Mouse (Mus musculus) hindbrain, embryonic 13.5 days (tissue): ENCODE results near the gene Olfr44. TPM values are rescaled to one million over a fixed set of nuclear protein-coding genes. Genes with fewer than 3 reads are reported as not detected.

ENCODE experiments used
- ATAC-seq: fragments of 200-750 bp; cut with Nextera tagmentation; 2 replicates; pipeline ENCODE4 v1.8.0; 2017; ENCODE audit warnings: moderate TSS enrichment; ENCODE audit not compliant: low FRiP score
- H3K27ac ChIP-seq: fragments of 300-500 bp; sonication (generic); 2 replicates; pipeline ENCODE4 v1.5.1; 2015; ENCODE audit warnings: inconsistent platforms, mild to moderate bottlenecking, moderate library complexity
- H3K27me3 ChIP-seq: fragments of 300-500 bp; sonication (generic); 2 replicates; pipeline ENCODE4 v1.6.1; 2015; ENCODE audit warnings: mild to moderate bottlenecking, inconsistent platforms
- H3K36me3 ChIP-seq: fragments of 300-500 bp; sonication (generic); 2 replicates; pipeline ENCODE4 v1.6.1; 2015; ENCODE audit warnings: mild to moderate bottlenecking, inconsistent platforms
- H3K4me1 ChIP-seq: fragments of 300-500 bp; sonication (generic); replicated peaks from 2 replicates; pipeline ENCODE4 v1.6.1; 2015; ENCODE audit warnings: inconsistent platforms
- H3K4me2 ChIP-seq: fragments of 300-500 bp; sonication (generic); 2 replicates; pipeline ENCODE4 v1.6.1; 2015; ENCODE audit warnings: inconsistent platforms, mild to moderate bottlenecking, moderate library complexity
- H3K4me3 ChIP-seq: fragments of 300-500 bp; sonication (generic); 2 replicates; pipeline ENCODE4 v1.5.1; 2015; ENCODE audit warnings: mild to moderate bottlenecking, inconsistent platforms
- H3K9ac ChIP-seq: fragments of 300-500 bp; sonication (generic); 2 replicates; pipeline ENCODE4 v1.6.1; 2015; ENCODE audit warnings: mild to moderate bottlenecking, inconsistent platforms
- H3K9me3 ChIP-seq: fragments of 300-500 bp; sonication (generic); 2 replicates; pipeline ENCODE4 v1.6.1; 2016; ENCODE audit warnings: inconsistent platforms
- WGBS: fragments of 180-500 bp; shearing (Covaris S2); methylation state at CpG from one replicate; pipeline ENCODE4 v1.1.7; 2015; 5-methylcytosine and 5-hydroxymethylcytosine counted together
- polyA plus RNA-seq: library from polyadenylated mRNA; unstranded; fragments of >200 nt; fragmentation: Nextera tagmentation; extraction: Ambion mirVana; gene quantifications from 2 replicates; pipeline ENCODE4 v1.2.1, GENCODE M21; 2015

The Olfr44 gene
- not detected in 2 replicates for polyA plus RNA-seq

DNA sequence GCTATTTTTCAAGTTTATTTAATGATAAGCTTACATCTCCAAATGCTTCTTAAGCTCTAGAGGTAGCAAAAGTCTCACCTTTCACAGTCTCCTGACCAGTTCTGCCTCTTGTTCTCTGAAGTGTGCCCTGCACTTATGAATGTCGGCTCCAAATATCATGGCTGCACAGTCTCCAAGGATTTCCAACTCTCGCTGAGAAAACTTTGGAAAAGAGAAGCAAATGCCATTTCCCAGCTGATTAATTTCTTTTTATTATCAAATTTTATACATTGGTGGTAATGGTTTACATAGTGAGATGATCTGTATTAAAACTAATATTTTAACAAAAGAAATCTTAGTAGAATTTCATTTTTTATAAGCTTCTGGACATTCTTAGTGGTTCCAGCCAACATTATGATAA is at the start of gene Olfr44:
Gene Olfr44 (minus strand): TSS at position 101 of the 400 bp plus-strand sequence.
- Histone ChIP-seq H3K36me3 (no peaks in the 10 kb centered on the region), H3K27me3 (no peaks in the 10 kb centered on the region), H3K4me3 (no peak within 1 kb of the TSS), H3K9ac (no peak within 1 kb of the TSS), H3K4me2 (no peak within 1 kb of the TSS), H3K27ac (no peak within 1 kb of the TSS), H3K4me1 (no peaks in the 10 kb centered on the region), H3K9me3 (no peaks in the 10 kb centered on the region)
- ATAC-seq: no peak
- WGBS: 91% methylated on average over 2 of the region's 2 CpGs

DNA sequence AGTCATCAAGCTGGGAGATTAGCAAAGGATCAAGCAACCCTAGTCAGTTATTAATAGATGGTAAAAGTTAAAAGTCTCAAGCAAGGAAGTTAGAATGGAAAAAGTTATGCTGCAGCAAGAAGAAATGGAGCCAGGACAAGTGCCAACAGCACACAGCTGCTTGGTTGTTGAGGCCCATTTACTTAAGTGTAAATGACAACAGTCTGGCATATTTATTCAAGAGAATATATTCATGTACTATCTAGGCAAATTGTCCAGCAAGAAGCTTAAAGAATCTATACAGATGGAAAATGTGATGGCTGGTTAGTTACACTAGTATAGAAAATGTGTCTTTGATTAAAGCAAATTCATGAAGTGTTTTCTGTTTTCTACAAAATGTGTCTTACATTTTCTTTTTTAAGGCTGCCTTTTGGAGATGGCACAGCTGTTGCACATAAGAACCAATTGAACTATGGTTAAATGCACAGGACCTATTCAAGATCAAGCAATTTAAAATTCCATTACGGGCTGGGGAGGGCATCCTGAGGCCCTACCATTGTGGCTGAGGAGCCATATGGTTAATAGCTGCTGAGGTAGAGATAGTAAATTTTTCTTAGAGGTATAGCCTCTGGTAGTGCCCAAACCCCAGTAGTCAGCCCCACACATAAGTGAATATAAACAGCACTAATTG is 30.0 kb upstream of the Olfr44 start:
- Histone ChIP-seq H3K27ac (no peak overlapping the region), H3K4me1 (no peaks in the 10 kb centered on the region), H3K4me2 (no peak overlapping the region), H3K9ac (no peak overlapping the region), H3K36me3 (no peaks in the 10 kb centered on the region), H3K9me3 (no peaks in the 10 kb centered on the region), H3K27me3 (no peaks in the 10 kb centered on the region), H3K4me3 (no peak overlapping the region)
- no peak for ATAC-seq
- WGBS: 76% methylated on average over 1 of the region's 1 CpGs

- Histone ChIP-seq H3K9ac (no peak overlapping the region), H3K4me2 (no peak overlapping the region), H3K4me1 (no peaks in the 10 kb centered on the region), H3K27me3 (no peaks in the 10 kb centered on the region), H3K36me3 (no peaks in the 10 kb centered on the region), H3K9me3 (no peaks in the 10 kb centered on the region), H3K27ac (no peak overlapping the region), H3K4me3 (no peak overlapping the region)
- no peak for ATAC-seq
Measured at GRCm38 (mm10) chr9:39518595-39518994, 24.8 kb upstream of the Olfr44 start.

DNA sequence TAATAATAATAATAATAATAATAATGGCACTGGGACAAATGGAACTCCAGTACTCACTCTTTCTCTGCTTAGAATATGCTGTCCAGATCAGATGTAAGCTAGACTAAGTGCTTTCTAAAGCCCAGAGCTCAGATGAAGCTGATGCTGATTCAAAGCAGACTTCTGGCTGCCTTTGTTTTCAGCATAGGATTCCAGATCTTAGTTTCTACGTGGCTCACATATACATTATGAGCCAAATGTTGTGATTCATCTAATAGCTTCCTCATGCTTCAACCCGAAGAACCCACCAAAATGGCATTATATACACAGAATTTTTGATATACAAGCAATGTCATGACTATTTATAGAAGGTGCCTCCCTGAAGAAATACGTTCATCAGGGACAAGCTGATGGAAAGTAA is 21.7 kb upstream of the Olfr44 start, which contains the start of gene Olfr957:
Gene Olfr957 (minus strand): TSS at position 279 of the 400 bp plus-strand sequence.
- H3K27me3 ChIP-seq: no peaks in the 10 kb centered on the region
- no peak within 1 kb of the TSS for H3K4me2 ChIP-seq
- no peak for ATAC-seq
- H3K9me3 ChIP-seq: no peaks in the 10 kb centered on the region
- no peaks in the 10 kb centered on the region for H3K4me1 ChIP-seq
- WGBS: 79% methylated on average over 3 of the region's 3 CpGs
- no peak within 1 kb of the TSS for H3K27ac ChIP-seq
- no peak within 1 kb of the TSS for H3K4me3 ChIP-seq
- no peaks in the 10 kb centered on the region for H3K36me3 ChIP-seq
- H3K9ac ChIP-seq: no peak within 1 kb of the TSS

GRCm38 (mm10) chr9:39509412-39509811 is 15.6 kb upstream of the Olfr44 start:
- Histone ChIP-seq H3K27ac (no peak overlapping the region), H3K4me3 (no peak overlapping the region), H3K9me3 (no peaks in the 10 kb centered on the region), H3K4me2 (no peak overlapping the region), H3K36me3 (no peaks in the 10 kb centered on the region), H3K4me1 (no peaks in the 10 kb centered on the region), H3K27me3 (no peaks in the 10 kb centered on the region), H3K9ac (no peak overlapping the region)
- WGBS: 82% methylated on average over 9 of the region's 9 CpGs
- no peak for ATAC-seq

GRCm38 (mm10) chr9:39508998-39509397 is 15.2 kb upstream of the Olfr44 start:
- Histone ChIP-seq H3K36me3 (no peaks in the 10 kb centered on the region), H3K4me2 (no peak overlapping the region), H3K27me3 (no peaks in the 10 kb centered on the region), H3K4me1 (no peaks in the 10 kb centered on the region), H3K4me3 (no peak overlapping the region), H3K27ac (no peak overlapping the region), H3K9ac (no peak overlapping the region), H3K9me3 (no peaks in the 10 kb centered on the region)
- peak; percentile 86 for ATAC-seq
- WGBS: 8% methylated on average over 6 of the region's 6 CpGs

DNA sequence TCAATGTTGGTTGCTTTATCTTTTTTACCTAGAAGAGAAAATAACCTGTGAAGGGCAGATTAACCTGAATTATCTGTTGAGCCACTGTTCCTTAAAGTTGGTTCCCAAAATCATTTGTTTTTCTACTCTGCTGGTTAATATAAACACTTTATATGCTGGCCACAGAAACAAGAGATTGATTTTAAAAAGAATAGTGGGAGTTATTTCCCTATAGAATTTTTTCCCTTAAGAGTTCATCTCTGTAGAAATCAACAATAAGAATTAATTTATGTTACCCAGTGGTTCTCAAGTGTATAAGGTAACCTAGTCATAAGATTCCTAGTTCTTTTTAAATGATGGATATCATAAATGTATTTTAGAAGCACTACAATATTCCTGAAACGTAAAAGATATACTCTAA is 22.0 kb downstream of the Olfr44 start, which contains the start of gene Olfr955:
Gene Olfr955 (minus strand): TSS at position 101 of the 400 bp plus-strand sequence.
- Histone ChIP-seq H3K27ac (no peak within 1 kb of the TSS), H3K9ac (no peak within 1 kb of the TSS), H3K4me3 (no peak within 1 kb of the TSS), H3K27me3 (no peaks in the 10 kb centered on the region), H3K9me3 (no peaks in the 10 kb centered on the region), H3K4me2 (no peak within 1 kb of the TSS), H3K36me3 (no peaks in the 10 kb centered on the region), H3K4me1 (no peaks in the 10 kb centered on the region)
- no peak for ATAC-seq
- 60% methylated on average over 1 of the region's 1 CpGs for WGBS

DNA sequence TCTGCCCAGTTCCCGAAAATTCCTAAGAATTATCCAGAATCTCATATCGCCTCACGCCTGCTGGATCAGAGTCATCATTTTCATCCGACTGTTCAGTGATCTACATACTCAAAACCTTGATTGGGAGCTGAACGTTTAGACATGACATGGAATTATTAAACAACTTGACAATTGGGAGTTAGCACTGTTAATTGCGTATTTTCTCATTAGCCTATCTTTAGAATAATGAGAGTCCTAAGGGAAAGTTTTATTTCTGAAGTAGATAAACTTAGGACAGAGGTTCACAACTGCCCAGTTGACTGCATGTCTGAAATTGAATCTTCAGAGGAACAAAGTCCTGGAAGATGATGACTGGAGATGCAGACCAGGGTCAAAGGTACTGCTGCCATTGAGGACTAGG is 37.4 kb downstream of the Olfr44 start, which contains the start of gene Olfr954:
Gene Olfr954 (plus strand): TSS at position 301 of the 400 bp plus-strand sequence.
- no peak for ATAC-seq
- Histone ChIP-seq H3K4me1 (no peaks in the 10 kb centered on the region), H3K4me2 (no peak within 1 kb of the TSS), H3K27me3 (no peaks in the 10 kb centered on the region), H3K27ac (no peak within 1 kb of the TSS), H3K9me3 (no peaks in the 10 kb centered on the region), H3K9ac (no peak within 1 kb of the TSS), H3K36me3 (no peaks in the 10 kb centered on the region), H3K4me3 (no peak within 1 kb of the TSS)
- 89% methylated on average over 6 of the region's 6 CpGs for WGBS

Other genes starting within 250 kb of the Olfr44 start
- not detected in 2 replicates for gene Olfr1537, start 244.0 kb downstream of the Olfr44 start, polyA plus RNA-seq
- not detected in 2 replicates for gene Olfr945, start 217.2 kb downstream of the Olfr44 start, polyA plus RNA-seq
- gene Olfr948, start 167.9 kb downstream of the Olfr44 start, polyA plus RNA-seq: not detected in 2 replicates
- gene Olfr951, start 106.6 kb downstream of the Olfr44 start, polyA plus RNA-seq: not detected in 2 replicates
- not detected in 2 replicates for gene Olfr952, start 66.8 kb downstream of the Olfr44 start, polyA plus RNA-seq
- gene Olfr954, start 37.3 kb downstream of the Olfr44 start, polyA plus RNA-seq: not detected in 2 replicates
- not detected in 2 replicates for gene Olfr955, start 22.1 kb downstream of the Olfr44 start, polyA plus RNA-seq
- gene Olfr957, start 21.8 kb upstream of the Olfr44 start, polyA plus RNA-seq: not detected in 2 replicates
- gene Olfr958, start 60.1 kb upstream of the Olfr44 start, polyA plus RNA-seq: not detected in 2 replicates
- not detected in 2 replicates for gene Olfr959, start 81.6 kb upstream of the Olfr44 start, polyA plus RNA-seq
- 63.0 and 69.8 TPM in 2 replicates for gene AW551984, start 110.4 kb upstream of the Olfr44 start, polyA plus RNA-seq
- not detected in 2 replicates for gene Olfr148, start 116.7 kb upstream of the Olfr44 start, polyA plus RNA-seq
- not detected in 2 replicates for gene Olfr960, start 127.4 kb upstream of the Olfr44 start, polyA plus RNA-seq
- not detected in 2 replicates for gene Olfr961, start 151.1 kb upstream of the Olfr44 start, polyA plus RNA-seq
- not detected in 2 replicates for gene Olfr963, start 173.2 kb upstream of the Olfr44 start, polyA plus RNA-seq
- not detected in 2 replicates for gene Olfr149, start 213.1 kb upstream of the Olfr44 start, polyA plus RNA-seq
- gene Olfr965, start 217.4 kb upstream of the Olfr44 start, polyA plus RNA-seq: not detected in 2 replicates
- gene Olfr150, start 237.0 kb upstream of the Olfr44 start, polyA plus RNA-seq: not detected in 2 replicates